Mouse (Mus musculus) embryonic facial prominence, embryonic 14.5 days (tissue): ENCODE measurements around the gene Arhgap5. TPM values are rescaled to one million over a fixed set of nuclear protein-coding genes. Genes with fewer than 3 reads are reported as not detected.

Experiments used
- ATAC-seq: fragments of 200-750 bp; cut with Nextera tagmentation; 2 replicates; pipeline ENCODE4 v1.8.0; 2017; ENCODE audit warnings: low read depth, moderate number of reproducible peaks, moderate TSS enrichment
- DNase-seq: peaks from one replicate; pipeline ENCODE4 v3.0.0-alpha.2; 2015; ENCODE audit warnings: low spot score
- H3K27ac ChIP-seq: fragments of 300-500 bp; sonication (generic); replicated peaks from 2 replicates; pipeline ENCODE4 v1.5.1; 2014; ENCODE audit warnings: low read depth, mild to moderate bottlenecking, low read length, moderate library complexity
- H3K27me3 ChIP-seq: fragments of 300-500 bp; sonication (generic); replicated peaks from 2 replicates; pipeline ENCODE4 v1.6.1; 2014; ENCODE audit warnings: low read length; ENCODE audit not compliant: control insufficient read depth, insufficient read depth
- H3K36me3 ChIP-seq: fragments of 300-500 bp; sonication (generic); 2 replicates; pipeline ENCODE4 v1.6.1; 2014; ENCODE audit warnings: low read length, mixed read lengths; ENCODE audit not compliant: control insufficient read depth, insufficient read depth
- H3K4me1 ChIP-seq: fragments of 300-500 bp; sonication (generic); 2 replicates; pipeline ENCODE4 v1.6.1; 2014; ENCODE audit warnings: antibody characterized with exemption, low read length; ENCODE audit not compliant: control insufficient read depth, insufficient read depth
- H3K4me2 ChIP-seq: fragments of 300-500 bp; sonication (generic); 2 replicates; pipeline ENCODE4 v1.6.1; 2014; ENCODE audit warnings: low read depth, mild to moderate bottlenecking, low read length, moderate library complexity, mixed read lengths
- H3K4me3 ChIP-seq: fragments of 300-500 bp; sonication (generic); 2 replicates; pipeline ENCODE4 v1.5.1; 2014; ENCODE audit warnings: low read depth, mild to moderate bottlenecking, low read length
- H3K9ac ChIP-seq: fragments of 300-500 bp; sonication (generic); 2 replicates; pipeline ENCODE4 v1.6.1; 2014; ENCODE audit warnings: low read depth, mild to moderate bottlenecking, low read length, moderate library complexity, mixed read lengths
- H3K9me3 ChIP-seq: fragments of 300-500 bp; sonication (generic); 2 replicates; pipeline ENCODE4 v1.6.1; 2016; ENCODE audit warnings: low read length; ENCODE audit not compliant: control insufficient read depth
- WGBS: fragments of 180-500 bp; shearing (Covaris S2); extraction: QIAGEN DNeasy Blood & Tissue Kit; methylation state at CpG from one replicate; pipeline ENCODE4 v1.1.7; 2014; 5-methylcytosine and 5-hydroxymethylcytosine counted together
- polyA plus RNA-seq: library from polyadenylated mRNA; unstranded; fragments of >200 nt; fragmentation: Nextera tagmentation; extraction: Ambion mirVana; gene quantifications from 2 replicates; pipeline ENCODE4 v1.2.1, GENCODE M21; 2014

Gene Arhgap5
- polyA plus RNA-seq, 1 experiment from 2014 or later = 54.6 TPM

DNA sequence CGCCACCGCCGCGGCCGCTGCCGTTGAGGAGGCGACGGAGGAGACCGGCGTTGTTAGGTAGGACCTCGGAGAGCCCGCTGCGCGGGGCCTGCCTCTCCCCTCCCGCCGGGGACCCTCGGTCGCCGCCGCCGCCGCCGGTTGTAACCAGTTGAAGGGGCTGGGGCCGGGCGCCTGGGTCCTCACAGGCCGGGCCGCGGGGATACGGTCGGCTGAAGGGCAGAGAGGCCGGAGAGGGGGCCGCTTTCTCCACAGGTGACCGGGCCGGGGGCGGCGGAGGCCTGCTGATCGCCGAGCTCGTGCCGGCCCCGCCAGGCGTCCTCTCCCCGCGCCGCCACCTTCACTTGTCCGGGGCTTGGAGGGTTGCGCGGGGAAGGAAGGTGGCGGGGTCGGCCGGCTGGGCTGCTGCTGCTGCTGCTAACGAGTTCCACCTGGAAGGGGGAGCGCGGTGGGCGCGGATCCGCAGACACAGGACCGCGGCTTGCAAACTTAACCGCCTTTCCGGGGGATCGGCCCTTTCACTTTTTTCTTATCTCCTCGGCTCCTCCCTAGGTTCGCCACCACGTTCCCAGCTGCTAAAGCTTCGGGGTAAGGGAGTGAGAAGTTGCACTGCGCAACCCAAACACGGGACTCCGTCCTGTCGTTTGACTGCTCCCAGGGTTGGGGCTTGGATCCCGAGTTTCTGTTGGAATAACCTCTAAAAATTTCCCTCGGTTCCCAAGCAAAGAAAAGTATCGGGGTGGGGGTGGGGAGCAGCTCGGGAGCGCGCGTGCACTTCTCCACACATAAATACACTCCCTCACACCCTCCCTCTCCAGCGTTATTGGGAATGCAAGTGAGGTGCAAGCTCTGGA lies 784 bp downstream of the Arhgap5 start:
- Histone ChIP-seq H3K9me3 (no peaks in the 10 kb centered on the region), H3K4me3 (peak overlapping the region; percentile 98), H3K36me3 (no peaks in the 10 kb centered on the region), H3K27ac (peak overlapping the region; percentile 100), H3K4me1 (peaks cover 9% of the 10 kb centered on the region), H3K9ac (peak overlapping the region; percentile 99), H3K4me2 (peak overlapping the region; percentile 62), H3K27me3 (no peaks in the 10 kb centered on the region)
- WGBS = under 1% methylated on average over 42 of the region's 78 CpGs
- ATAC-seq (peak; percentile 24; the same call in 1 of the 2 replicates), DNase-seq (peak; percentile 70)

DNA sequence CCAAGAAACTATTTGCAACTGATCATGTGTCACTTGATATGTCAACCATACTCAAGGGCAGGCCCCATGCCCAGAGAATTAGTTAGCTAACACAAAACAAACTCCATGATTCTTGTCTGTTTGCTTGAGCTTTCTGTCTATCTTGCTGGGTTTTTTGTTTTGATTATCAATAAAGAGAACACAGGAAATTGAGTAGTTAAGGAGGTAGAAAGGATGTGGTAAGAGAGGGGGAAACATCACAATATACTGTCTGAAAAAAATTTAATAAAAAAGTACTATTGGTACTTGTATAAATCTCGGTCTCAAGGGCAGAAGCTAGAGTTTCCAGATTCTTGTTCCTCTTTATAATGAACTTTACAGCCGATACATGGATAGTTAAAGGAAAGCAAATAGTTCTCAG lies 20.9 kb downstream of the Arhgap5 start:
- Histone ChIP-seq H3K27ac (no peak overlapping the region), H3K4me2 (no peak overlapping the region), H3K9me3 (no peaks in the 10 kb centered on the region), H3K4me1 (no peaks in the 10 kb centered on the region), H3K27me3 (no peaks in the 10 kb centered on the region), H3K36me3 (0 out of 2 replicates have a peak, but pooled peaks cover 4% of the 10 kb centered on the region), H3K9ac (no peak overlapping the region), H3K4me3 (no peak overlapping the region)
- ATAC-seq (no peak), DNase-seq (no peak)
- WGBS = 84% methylated on average over 2 of the region's 2 CpGs

DNA sequence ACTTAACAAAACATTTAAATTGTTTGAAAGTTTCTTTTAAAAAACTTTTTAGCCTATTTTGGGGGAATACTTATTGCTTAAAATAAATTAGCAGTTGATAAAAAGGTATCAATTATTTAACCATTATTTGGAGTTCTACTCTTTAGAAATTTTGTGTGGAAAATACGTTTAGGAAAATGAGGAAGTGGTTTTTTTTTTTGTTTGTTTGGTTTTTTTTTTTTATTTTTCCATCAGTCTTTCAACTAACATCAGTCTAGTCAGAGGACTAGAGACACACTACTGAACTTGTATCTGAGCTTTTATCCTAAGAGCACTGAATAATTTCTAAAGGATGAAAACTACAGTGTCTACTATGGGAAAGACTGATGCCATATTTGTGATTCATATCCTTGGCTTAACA lies 21.7 kb downstream of the Arhgap5 start:
- Histone ChIP-seq H3K4me3 (no peak overlapping the region), H3K36me3 (0 out of 2 replicates have a peak, but pooled peaks cover 3% of the 10 kb centered on the region), H3K27ac (no peak overlapping the region), H3K4me1 (no peaks in the 10 kb centered on the region), H3K9ac (no peak overlapping the region), H3K4me2 (no peak overlapping the region), H3K27me3 (no peaks in the 10 kb centered on the region), H3K9me3 (no peaks in the 10 kb centered on the region)
- no peak for ATAC-seq
- WGBS = 84% methylated on average over 1 of the region's 1 CpGs
- DNase-seq = no peak

DNA sequence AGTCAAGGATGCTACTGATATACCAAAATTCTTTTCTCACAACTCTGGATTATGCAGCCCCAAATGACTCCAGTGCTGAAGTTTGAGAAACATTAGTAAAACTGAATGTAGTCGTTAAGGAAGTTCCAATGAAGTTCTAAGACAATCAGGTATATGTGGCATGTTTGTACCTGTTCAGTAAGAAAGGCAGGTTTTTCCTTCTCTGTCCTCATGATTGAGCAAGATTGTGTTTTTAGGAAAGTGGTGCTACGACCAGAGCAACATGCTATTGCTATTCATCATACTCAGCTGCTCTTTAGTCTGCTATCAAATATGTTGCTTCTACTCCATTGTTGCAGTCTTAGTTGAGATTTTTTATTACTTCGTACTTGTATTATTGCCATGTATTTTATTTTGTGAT lies 26.0 kb downstream of the Arhgap5 start:
- ATAC-seq = no peak
- 84% methylated on average over 3 of the region's 3 CpGs for WGBS
- H3K4me2 ChIP-seq = no peak overlapping the region

DNA sequence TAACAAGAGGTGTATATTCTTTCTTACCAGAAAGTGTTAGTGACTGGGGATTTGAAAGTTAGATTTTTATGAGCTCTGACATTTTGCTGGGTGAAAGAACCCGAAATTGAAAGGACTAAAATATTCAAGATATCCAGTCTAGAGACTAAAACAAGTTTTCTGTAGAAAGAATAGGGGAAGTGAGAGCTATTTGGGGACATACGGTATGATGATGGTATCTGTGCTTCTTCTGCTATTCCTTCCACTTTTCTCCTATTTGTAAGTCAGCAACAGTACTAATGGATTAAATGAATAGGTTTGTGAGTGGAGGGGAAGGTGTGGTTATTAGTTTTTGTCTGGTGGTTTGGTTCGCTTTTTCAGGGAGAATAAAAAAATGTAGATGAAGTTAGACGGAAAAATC lies 37.5 kb downstream of the Arhgap5 start:
- no peaks in the 10 kb centered on the region for H3K4me1 ChIP-seq
- H3K36me3 ChIP-seq = no peaks in the 10 kb centered on the region
- ATAC-seq = no peak
- DNase-seq = no peak
- WGBS = 81% methylated on average over 4 of the region's 4 CpGs
- H3K9ac ChIP-seq = no peak overlapping the region
- no peaks in the 10 kb centered on the region for H3K9me3 ChIP-seq
- no peak overlapping the region for H3K4me2 ChIP-seq
- no peak overlapping the region for H3K27ac ChIP-seq
- no peaks in the 10 kb centered on the region for H3K27me3 ChIP-seq
- H3K4me3 ChIP-seq = no peak overlapping the region

More for the DNA sequence above, 26.0 kb downstream of the Arhgap5 start:
- H3K36me3 ChIP-seq = no peaks in the 10 kb centered on the region
- H3K4me1 ChIP-seq = no peaks in the 10 kb centered on the region
- H3K9me3 ChIP-seq = no peaks in the 10 kb centered on the region
- no peak overlapping the region for H3K9ac ChIP-seq
- no peaks in the 10 kb centered on the region for H3K27me3 ChIP-seq
- H3K27ac ChIP-seq = no peak overlapping the region
- peak; percentile 4 for DNase-seq
- H3K4me3 ChIP-seq = no peak overlapping the region

DNA sequence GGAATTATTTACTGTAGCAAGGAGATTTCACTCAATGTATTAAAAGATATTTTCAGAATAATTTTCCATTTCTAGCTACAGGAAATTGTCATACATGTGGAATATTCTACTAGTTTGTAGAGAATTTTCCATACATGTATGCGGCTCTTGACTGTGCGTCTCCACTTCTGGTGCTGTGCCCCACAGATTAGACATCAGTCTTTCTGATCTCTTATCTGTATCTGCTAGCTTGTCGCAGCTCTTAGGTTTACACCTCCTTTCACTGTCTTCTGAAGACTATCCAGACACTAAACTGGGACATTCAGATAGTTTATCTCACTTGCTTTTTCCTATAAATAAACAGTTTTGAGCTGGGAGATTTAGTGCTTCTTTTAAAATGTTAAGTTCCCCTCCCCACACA lies 40.8 kb downstream of the Arhgap5 start:
- DNase-seq = no peak
- Histone ChIP-seq H3K9me3 (no peaks in the 10 kb centered on the region), H3K27me3 (no peaks in the 10 kb centered on the region), H3K4me2 (no peak overlapping the region), H3K9ac (no peak overlapping the region), H3K4me3 (no peak overlapping the region), H3K27ac (no peak overlapping the region), H3K36me3 (no peaks in the 10 kb centered on the region), H3K4me1 (no peaks in the 10 kb centered on the region)
- WGBS = 94% methylated on average over 3 of the region's 3 CpGs
- no peak for ATAC-seq

DNA sequence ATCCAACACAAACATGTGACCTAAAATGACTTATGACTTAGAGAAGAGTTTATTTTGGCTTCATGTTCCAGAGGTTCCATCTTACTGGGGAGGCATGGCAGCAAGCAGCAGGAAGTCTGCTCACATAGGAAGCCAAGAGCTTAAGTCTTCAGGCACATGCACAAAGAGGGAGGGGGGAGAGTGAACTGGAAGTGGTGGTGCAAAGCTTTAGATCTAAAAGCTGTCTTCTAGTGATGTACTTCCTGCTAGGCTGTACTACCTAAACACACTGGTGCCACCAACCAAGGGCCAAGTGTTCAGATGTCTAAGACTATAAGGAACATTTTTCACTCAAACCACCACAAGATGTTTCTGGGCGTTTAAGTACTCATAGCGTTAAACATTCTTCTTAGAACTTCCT lies 48.3 kb downstream of the Arhgap5 start:
- Histone ChIP-seq H3K4me2 (no peak overlapping the region), H3K36me3 (peaks cover 10% of the 10 kb centered on the region; the same call in 1 of the 2 replicates), H3K9me3 (no peaks in the 10 kb centered on the region), H3K4me1 (no peaks in the 10 kb centered on the region), H3K27ac (no peak overlapping the region), H3K4me3 (no peak overlapping the region), H3K27me3 (no peaks in the 10 kb centered on the region), H3K9ac (no peak overlapping the region)
- WGBS = 97% methylated on average over 2 of the region's 2 CpGs
- ATAC-seq (no peak), DNase-seq (no peak)

DNA sequence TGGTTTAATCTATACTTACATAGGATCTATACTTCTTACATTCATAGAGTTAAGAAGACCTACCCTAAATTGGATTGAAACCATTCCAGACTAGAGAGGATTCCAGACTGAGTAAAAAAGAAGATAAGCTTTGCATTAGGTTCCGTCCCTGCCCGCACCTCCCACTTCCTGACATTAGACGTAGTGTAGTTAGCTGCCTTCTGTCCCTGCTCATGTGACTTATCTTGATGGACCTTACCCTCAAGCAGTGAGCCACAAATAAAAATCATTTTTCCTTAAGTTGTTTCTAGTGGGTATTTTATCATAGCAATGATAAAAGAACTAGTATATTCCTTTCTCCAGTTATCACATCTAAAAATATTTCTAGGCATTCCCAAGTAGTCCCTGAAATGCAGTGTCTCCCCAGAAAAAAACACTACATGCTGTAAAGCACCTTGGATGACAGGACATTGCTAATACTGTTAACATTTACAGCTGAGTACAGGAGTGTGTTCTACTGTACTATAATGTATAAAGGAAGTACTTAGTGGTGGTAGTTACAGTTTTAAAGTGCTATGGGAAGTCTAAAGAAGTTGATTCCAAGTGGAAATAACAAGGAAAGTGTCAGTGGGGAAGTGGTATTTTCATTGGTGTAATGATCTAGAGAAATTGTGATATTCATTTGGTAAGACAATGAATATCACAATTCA lies 51.6 kb downstream of the Arhgap5 start:
- DNase-seq = no peak
- H3K9me3 ChIP-seq = no peaks in the 10 kb centered on the region
- no peaks in the 10 kb centered on the region for H3K27me3 ChIP-seq
- H3K4me1 ChIP-seq = no peaks in the 10 kb centered on the region
- 83% methylated on average over 3 of the region's 3 CpGs for WGBS
- no peak for ATAC-seq
- no peak overlapping the region for H3K4me3 ChIP-seq
- H3K4me2 ChIP-seq = no peak overlapping the region
- no peak overlapping the region for H3K9ac ChIP-seq
- H3K27ac ChIP-seq = no peak overlapping the region
- H3K36me3 ChIP-seq = peaks cover 18% of the 10 kb centered on the region
